Mouse (Mus musculus) limb, embryonic 12.5 days (tissue): ENCODE data around the gene Ttn. TPM values are rescaled to one million over a fixed set of nuclear protein-coding genes. Genes with fewer than 3 reads are reported as not detected.

Experiments
- ATAC-seq: fragments of 200-750 bp; cut with Nextera tagmentation; 2 replicates; pipeline ENCODE4 v1.8.0; 2017; ENCODE audit warnings: low read depth, moderate TSS enrichment; ENCODE audit not compliant: insufficient number of reproducible peaks, insufficient read depth, low FRiP score, low TSS enrichment
- H3K27ac ChIP-seq: fragments of 300-500 bp; sonication (generic); 2 replicates; pipeline ENCODE4 v1.5.1; 2016; ENCODE audit warnings: mild to moderate bottlenecking, moderate library complexity
- H3K27me3 ChIP-seq: fragments of 300-500 bp; sonication (generic); 2 replicates; pipeline ENCODE4 v1.6.1; 2016; ENCODE audit warnings: mild to moderate bottlenecking, moderate library complexity
- H3K36me3 ChIP-seq: fragments of 300-500 bp; sonication (generic); 2 replicates; pipeline ENCODE4 v1.6.1; 2016; ENCODE audit warnings: mild to moderate bottlenecking, moderate library complexity
- H3K4me1 ChIP-seq: fragments of 300-500 bp; sonication (generic); replicated peaks from 2 replicates; pipeline ENCODE4 v1.6.1; 2016
- H3K4me2 ChIP-seq: fragments of 300-500 bp; sonication (generic); 2 replicates; pipeline ENCODE4 v1.6.1; 2016; ENCODE audit warnings: mild to moderate bottlenecking, moderate library complexity
- H3K4me3 ChIP-seq: fragments of 300-500 bp; sonication (generic); replicated peaks from 2 replicates; pipeline ENCODE4 v1.5.1; 2016; ENCODE audit warnings: mild to moderate bottlenecking
- H3K9ac ChIP-seq: fragments of 300-500 bp; sonication (generic); replicated peaks from 2 replicates; pipeline ENCODE4 v1.6.1; 2016; ENCODE audit warnings: mild to moderate bottlenecking, moderate library complexity
- H3K9me3 ChIP-seq: fragments of 300-500 bp; sonication (generic); 2 replicates; pipeline ENCODE4 v1.6.1; 2016; ENCODE audit warnings: mild to moderate bottlenecking, moderate library complexity
- WGBS: fragments of 180-500 bp; shearing (Covaris S2); methylation state at CpG from one replicate; pipeline ENCODE4 v1.1.7; 2016; 5-methylcytosine and 5-hydroxymethylcytosine counted together
- polyA plus RNA-seq: library from polyadenylated mRNA; unstranded; fragments of >200 nt; fragmentation: Nextera tagmentation; extraction: Ambion mirVana; gene quantifications from 2 replicates; pipeline ENCODE4 v1.2.1, GENCODE M21; 2016

The Ttn gene
- polyA plus RNA-seq, 1 experiment from 2014 or later, result 36.7 TPM

- Histone ChIP-seq H3K4me3 (no peak overlapping the region), H3K9me3 (no peaks in the 10 kb centered on the region), H3K27me3 (no peaks in the 10 kb centered on the region), H3K4me1 (no peaks in the 10 kb centered on the region), H3K4me2 (no peak overlapping the region), H3K9ac (no peak overlapping the region), H3K27ac (no peak overlapping the region), H3K36me3 (no peaks in the 10 kb centered on the region)
- ATAC-seq, result no peak
- WGBS, result 63% methylated on average over 1 of the region's 1 CpGs
Observed at GRCm38 (mm10) chr2:76843162-76843561, 139.2 kb downstream of the Ttn start.

DNA sequence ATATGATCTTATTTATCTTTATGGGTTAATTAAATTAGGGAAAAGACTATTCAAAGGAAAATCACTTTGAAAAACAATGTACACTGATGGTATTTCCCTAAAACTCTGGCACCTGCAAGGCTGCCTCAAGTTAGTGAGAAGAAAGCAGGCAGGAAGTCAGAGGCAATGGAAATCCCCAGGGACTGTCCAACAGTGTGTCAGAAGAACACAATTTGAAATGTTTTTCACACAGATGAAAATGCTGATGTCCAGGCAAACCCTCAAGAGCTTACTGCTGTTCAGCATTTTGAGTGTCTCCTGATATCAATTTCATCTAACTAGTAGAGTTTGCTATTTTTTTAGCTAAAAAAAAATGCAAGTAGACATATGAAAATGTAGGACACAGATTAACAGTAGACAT is 161.9 kb downstream of the Ttn start:
- Histone ChIP-seq H3K4me2 (no peak overlapping the region), H3K4me1 (no peaks in the 10 kb centered on the region), H3K4me3 (no peak overlapping the region), H3K27ac (no peak overlapping the region), H3K27me3 (no peaks in the 10 kb centered on the region), H3K9me3 (no peaks in the 10 kb centered on the region), H3K9ac (no peak overlapping the region), H3K36me3 (no peaks in the 10 kb centered on the region)
- ATAC-seq, result no peak

DNA sequence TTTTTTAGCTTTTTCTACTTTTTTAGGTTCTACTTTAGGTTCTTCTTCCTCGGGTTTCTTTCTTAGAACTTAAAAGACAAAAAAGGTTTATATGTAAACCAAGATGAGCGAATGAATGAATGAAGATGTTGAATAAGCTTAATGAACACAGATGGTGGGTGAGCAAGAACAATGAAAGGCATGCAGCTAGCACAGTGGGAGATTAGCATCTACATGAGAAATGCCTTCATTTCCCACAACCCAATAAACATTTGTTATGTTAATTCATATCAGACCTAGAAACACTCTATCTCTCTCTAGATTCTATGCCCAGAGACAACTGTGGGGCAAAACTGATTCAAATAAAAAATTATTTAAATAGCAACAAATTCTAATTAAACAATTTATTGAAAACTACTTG is 164.6 kb downstream of the Ttn start:
- Histone ChIP-seq H3K9me3 (no peaks in the 10 kb centered on the region), H3K4me1 (no peaks in the 10 kb centered on the region), H3K9ac (no peak overlapping the region), H3K4me3 (no peak overlapping the region), H3K36me3 (no peaks in the 10 kb centered on the region), H3K4me2 (no peak overlapping the region), H3K27me3 (no peaks in the 10 kb centered on the region), H3K27ac (no peak overlapping the region)
- ATAC-seq, result no peak
- WGBS, result 53% methylated on average over 2 of the region's 2 CpGs

DNA sequence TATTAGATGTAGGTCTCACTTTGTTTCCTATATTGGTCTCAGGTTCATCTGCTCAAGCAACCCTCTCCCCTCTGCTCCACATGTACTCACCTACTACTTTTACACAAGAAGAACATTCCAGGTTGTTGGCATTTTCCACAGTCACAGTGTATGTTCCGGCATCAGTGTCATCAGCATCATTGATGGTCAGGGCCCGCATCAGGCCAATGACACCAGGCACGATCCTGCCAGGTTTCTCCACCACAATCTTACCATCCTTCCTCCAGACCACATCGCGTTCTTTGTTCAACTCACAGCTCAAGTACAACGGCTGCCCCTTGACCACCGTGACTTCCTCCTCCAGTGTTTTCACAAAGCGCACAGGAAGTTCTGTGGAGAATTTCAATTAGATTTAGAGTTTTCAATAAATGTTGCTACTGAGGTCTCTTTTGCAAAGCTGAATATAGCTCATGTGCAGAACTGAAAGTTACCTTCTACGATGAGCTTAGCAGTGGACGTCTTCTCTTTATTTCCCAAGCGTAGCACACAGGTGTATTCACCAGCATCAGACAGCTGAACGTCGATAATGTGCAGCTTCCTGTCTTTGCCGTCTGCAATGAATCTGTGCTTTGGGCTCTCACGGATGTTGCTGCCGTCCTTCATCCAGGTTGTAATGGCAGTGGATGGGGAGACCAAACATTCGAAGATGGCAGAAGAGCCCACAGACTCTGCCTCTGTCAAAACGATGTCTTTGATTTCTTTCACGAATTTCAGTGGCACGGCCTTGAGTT is 168.1 kb downstream of the Ttn start:
- H3K36me3 ChIP-seq, result no peaks in the 10 kb centered on the region
- no peaks in the 10 kb centered on the region for H3K27me3 ChIP-seq
- ATAC-seq, result no peak
- no peak overlapping the region for H3K4me3 ChIP-seq
- 90% methylated on average over 20 of the region's 20 CpGs for WGBS
- H3K4me2 ChIP-seq, result no peak overlapping the region
- H3K9ac ChIP-seq, result no peak overlapping the region
- H3K9me3 ChIP-seq, result no peaks in the 10 kb centered on the region
- H3K4me1 ChIP-seq, result no peaks in the 10 kb centered on the region
- H3K27ac ChIP-seq, result no peak overlapping the region

- H3K9ac ChIP-seq, result no peak overlapping the region
- ATAC-seq, result no peak
- H3K4me3 ChIP-seq, result no peak overlapping the region
- peaks cover 4% of the 10 kb centered on the region; the same call in 1 of the 2 replicates for H3K4me1 ChIP-seq
- no peaks in the 10 kb centered on the region for H3K36me3 ChIP-seq
- WGBS, result 95% methylated on average over 17 of the region's 17 CpGs
- H3K4me2 ChIP-seq, result no peak overlapping the region
- no peaks in the 10 kb centered on the region for H3K27me3 ChIP-seq
- H3K27ac ChIP-seq, result no peak overlapping the region
- no peaks in the 10 kb centered on the region for H3K9me3 ChIP-seq
Observed at GRCm38 (mm10) chr2:76811160-76811559, 171.2 kb downstream of the Ttn start.

- no peaks in the 10 kb centered on the region for H3K9me3 ChIP-seq
- no peak overlapping the region for H3K4me3 ChIP-seq
- H3K4me2 ChIP-seq, result no peak overlapping the region
- H3K4me1 ChIP-seq, result peaks cover 4% of the 10 kb centered on the region; the same call in 1 of the 2 replicates
- 91% methylated on average over 10 of the region's 10 CpGs for WGBS
- H3K27ac ChIP-seq, result no peak overlapping the region
- H3K9ac ChIP-seq, result no peak overlapping the region
- no peaks in the 10 kb centered on the region for H3K27me3 ChIP-seq
- H3K36me3 ChIP-seq, result no peaks in the 10 kb centered on the region
- no peak for ATAC-seq
Observed at GRCm38 (mm10) chr2:76808334-76808733, 174.0 kb downstream of the Ttn start.

DNA sequence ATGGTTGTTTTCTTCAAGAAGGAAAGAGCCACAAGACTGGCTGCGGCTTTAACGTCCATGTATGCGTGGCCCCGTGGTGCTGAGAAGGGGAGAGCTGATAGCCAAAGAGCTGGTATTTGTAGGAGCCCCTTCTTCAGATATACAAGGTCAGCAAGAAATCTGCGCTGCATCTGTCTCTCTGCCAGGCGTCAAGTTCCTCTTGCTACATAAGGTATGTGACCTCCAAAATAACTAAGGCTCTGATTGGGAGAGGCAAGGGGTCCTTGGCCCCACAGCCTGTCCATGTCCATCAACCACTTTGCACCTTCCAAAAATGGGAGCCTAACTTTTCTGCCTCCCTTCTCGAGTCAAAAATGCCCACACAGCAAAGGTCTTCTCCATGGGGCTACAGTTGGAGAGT is 175.1 kb downstream of the Ttn start:
- Histone ChIP-seq H3K4me2 (no peak overlapping the region), H3K27me3 (no peaks in the 10 kb centered on the region), H3K27ac (no peak overlapping the region), H3K9ac (no peak overlapping the region), H3K9me3 (no peaks in the 10 kb centered on the region), H3K4me1 (peaks cover 4% of the 10 kb centered on the region; the same call in 1 of the 2 replicates), H3K36me3 (no peaks in the 10 kb centered on the region), H3K4me3 (no peak overlapping the region)
- WGBS, result 79% methylated on average over 7 of the region's 7 CpGs
- ATAC-seq, result no peak

GRCm38 (mm10) chr2:76806861-76807260 is 175.5 kb downstream of the Ttn start:
- 61% methylated on average over 9 of the region's 9 CpGs for WGBS
- H3K4me1 ChIP-seq, result peaks cover 4% of the 10 kb centered on the region; the same call in 1 of the 2 replicates
- H3K27me3 ChIP-seq, result no peaks in the 10 kb centered on the region
- H3K4me3 ChIP-seq, result no peak overlapping the region
- no peak overlapping the region for H3K9ac ChIP-seq
- no peaks in the 10 kb centered on the region for H3K9me3 ChIP-seq
- no peak for ATAC-seq
- no peaks in the 10 kb centered on the region for H3K36me3 ChIP-seq
- no peak overlapping the region for H3K4me2 ChIP-seq
- H3K27ac ChIP-seq, result no peak overlapping the region

DNA sequence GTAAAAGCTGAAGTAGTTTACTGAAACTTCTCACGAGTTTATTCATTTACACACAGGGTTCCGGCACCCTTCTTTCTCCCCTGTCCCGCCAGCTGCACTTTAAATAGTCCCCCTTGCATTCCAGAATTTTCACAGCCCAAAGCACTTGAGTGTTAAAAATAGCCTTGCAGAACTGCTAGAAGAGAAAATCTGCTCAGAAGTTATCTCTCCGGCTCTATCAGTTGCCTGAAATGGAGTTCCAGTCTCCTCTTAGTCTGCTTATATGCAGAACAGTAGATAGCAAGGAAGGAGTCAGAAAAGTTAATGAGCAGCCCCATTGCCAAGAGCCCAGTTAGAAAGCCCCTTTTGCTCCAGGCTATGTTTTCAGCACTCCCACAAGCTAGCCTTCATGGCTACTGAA is 176.0 kb downstream of the Ttn start:
- peaks cover 4% of the 10 kb centered on the region; the same call in 1 of the 2 replicates for H3K4me1 ChIP-seq
- no peaks in the 10 kb centered on the region for H3K27me3 ChIP-seq
- 70% methylated on average over 4 of the region's 4 CpGs for WGBS
- H3K4me3 ChIP-seq, result no peak overlapping the region
- ATAC-seq, result no peak
- H3K27ac ChIP-seq, result no peak overlapping the region
- H3K4me2 ChIP-seq, result no peak overlapping the region
- no peaks in the 10 kb centered on the region for H3K9me3 ChIP-seq
- H3K9ac ChIP-seq, result no peak overlapping the region
- no peaks in the 10 kb centered on the region for H3K36me3 ChIP-seq

- H3K36me3 ChIP-seq, result no peaks in the 10 kb centered on the region
- no peak overlapping the region for H3K4me3 ChIP-seq
- H3K27ac ChIP-seq, result no peak overlapping the region
- 74% methylated on average over 5 of the region's 5 CpGs for WGBS
- no peak overlapping the region for H3K9ac ChIP-seq
- H3K27me3 ChIP-seq, result no peaks in the 10 kb centered on the region
- H3K9me3 ChIP-seq, result no peaks in the 10 kb centered on the region
- H3K4me1 ChIP-seq, result peaks cover 4% of the 10 kb centered on the region; the same call in 1 of the 2 replicates
- ATAC-seq, result no peak
- H3K4me2 ChIP-seq, result no peak overlapping the region
Observed at GRCm38 (mm10) chr2:76805191-76805892, 177.0 kb downstream of the Ttn start.

DNA sequence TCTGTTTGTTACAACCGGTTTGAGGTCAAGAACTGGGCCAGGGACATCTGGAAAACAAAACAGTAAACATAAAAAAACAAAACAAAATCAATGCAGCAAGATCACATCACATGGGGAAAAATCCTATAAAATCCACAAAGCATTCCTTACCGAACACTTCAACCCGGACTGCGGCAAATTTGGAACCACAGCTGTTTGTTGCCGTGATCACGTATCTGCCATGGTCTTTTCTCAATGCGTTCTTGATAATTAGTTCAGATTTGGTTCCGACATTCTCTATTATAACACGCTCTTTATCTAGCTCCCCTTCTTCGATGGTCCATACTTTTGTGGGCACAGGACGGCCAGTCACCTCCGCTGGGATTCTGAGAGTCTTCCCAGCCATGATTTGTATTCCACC is 198.2 kb downstream of the Ttn start:
- Histone ChIP-seq H3K4me2 (no peak overlapping the region), H3K4me3 (no peak overlapping the region), H3K36me3 (no peaks in the 10 kb centered on the region), H3K9ac (no peak overlapping the region), H3K27ac (no peak overlapping the region), H3K27me3 (no peaks in the 10 kb centered on the region), H3K9me3 (peaks cover 13% of the 10 kb centered on the region; the same call in 1 of the 2 replicates), H3K4me1 (no peaks in the 10 kb centered on the region)
- ATAC-seq, result no peak
- WGBS, result 94% methylated on average over 12 of the region's 12 CpGs
